Comparison of ENCODE assay signal across 8 mouse cellular contexts in genomic region chr19:7195900-7196728, GRCm38 (mm10). TPM values are rescaled to one million over a fixed set of nuclear protein-coding genes. Genes with fewer than 3 reads are reported as not detected.
DNase-seq lines count a peak whose midpoint lies in the region; ATAC-seq lines count a peak whose summit lies in the region.

No protein-coding gene starts in this region.

- peaks cover 50% of the 10 kb centered on the region for H3K27me3 ChIP-seq in midbrain, embryonic 12.5 days

- no peak overlapping the region for H3K9ac ChIP-seq in midbrain, embryonic 12.5 days (replicated peaks)

- H3K36me3 ChIP-seq in midbrain, embryonic 12.5 days = peaks cover 38% of the 10 kb centered on the region

- DNase-seq in layer of hippocampus, adult 11-12 months (ENCODE audit: low spot score) = peak; percentile 66
- DNase-seq in layer of hippocampus, adult 9-11 months = no peak
- DNase-seq in c-Kit-negative CD71-positive TER-119-positive erythroid progenitor cells, embryonic 14.5 days (ENCODE audit: low read depth, low spot score) = peak; percentile 25
- DNase-seq in heart, postnatal 14 days = peak; percentile 78 to 79
- peak; percentile 58 to 67 for DNase-seq in left cerebral cortex, postnatal 25 days (ENCODE audit: low spot score in 2 of 2)
- DNase-seq in spleen, postnatal 4 days (ENCODE audit: low spot score in 2 of 2) = peak; percentile 55 to 84

- WGBS in midbrain, embryonic 12.5 days = 15% methylated on average over 33 of the region's 33 CpGs

- peaks cover 45% of the 10 kb centered on the region for H3K4me1 ChIP-seq in midbrain, embryonic 12.5 days

- no peak overlapping the region for H3K4me2 ChIP-seq in midbrain, embryonic 12.5 days (replicated peaks)

- 0 out of 2 replicates have a peak, but pooled peaks have one; percentile 58 for ATAC-seq in erythroid progenitor cell, adult 5-6 weeks (replicated peaks; ENCODE audit: low FRiP score, poor library complexity, severe bottlenecking)
- ATAC-seq in midbrain, embryonic 12.5 days (ENCODE audit: low FRiP score, low read depth) = peak; percentile 47; the same call in 1 of the 2 replicates

- H3K9me3 ChIP-seq in midbrain, embryonic 12.5 days = no peaks in the 10 kb centered on the region

- H3K4me3 ChIP-seq in midbrain, embryonic 12.5 days = no peak overlapping the region

- intact Hi-C loops in heart, postnatal 14 days (cut with DNase I) = loop anchor here (1.0 kb wide), 1 partner anchor 128 kb away; no protein-coding TSS in a partner anchor
- intact Hi-C loops in left cerebral cortex, postnatal 25 days (cut with DNase I) = loop anchor here (1.0 kb wide), 1 partner anchor 128 kb away; no protein-coding TSS in a partner anchor

- H3K27ac ChIP-seq in midbrain, embryonic 12.5 days (replicated peaks) = no peak overlapping the region

RNA-seq across cellular contexts. Expression of gene Otub1, which starts 10.0 kb away (rescaled TPM):
- 17.3 and 25.6 TPM in 2 replicates for total RNA-seq in erythroid progenitor cell, adult 5-6 weeks (2015; ENCODE audit: low replicate concordance)
- total RNA-seq in erythroid progenitor cell, adult 5-6 weeks (2017; ENCODE audit: low replicate concordance) = 8.2 and 10.0 TPM in 2 replicates
- 10 to 100 TPM; 77.4 to 79.9 TPM for total RNA-seq in heart, postnatal 14 days (2021)
- total RNA-seq in left cerebral cortex, postnatal 25 days (2021) = 100 to 1,000 TPM; 258 to 270 TPM
- polyA plus RNA-seq in midbrain, embryonic 12.5 days (2016; fragmentation: Nextera tagmentation; extraction: Ambion mirVana) = 230 and 248 TPM in 2 replicates

RNA-seq across cellular contexts. Expression of gene Cox8a, which starts 21.3 kb away (rescaled TPM):
- total RNA-seq in erythroid progenitor cell, adult 5-6 weeks (2015; ENCODE audit: low replicate concordance) = 226 and 267 TPM in 2 replicates
- total RNA-seq in erythroid progenitor cell, adult 5-6 weeks (2017; ENCODE audit: low replicate concordance) = 106 and 241 TPM in 2 replicates
- total RNA-seq in heart, postnatal 14 days (2021) = 100 to 1,000 TPM; 545 to 557 TPM
- 1,000 to 10,000 TPM; 1,203 to 1,264 TPM for total RNA-seq in left cerebral cortex, postnatal 25 days (2021)
- polyA plus RNA-seq in midbrain, embryonic 12.5 days (2016; fragmentation: Nextera tagmentation; extraction: Ambion mirVana) = 763 and 786 TPM in 2 replicates

RNA-seq across cellular contexts. Expression of gene Naa40, which starts 44.9 kb away (rescaled TPM):
- total RNA-seq in erythroid progenitor cell, adult 5-6 weeks (2015; ENCODE audit: low replicate concordance) = 35.6 and 47.2 TPM in 2 replicates
- total RNA-seq in erythroid progenitor cell, adult 5-6 weeks (2017; ENCODE audit: low replicate concordance) = 44.8 and 57.3 TPM in 2 replicates
- total RNA-seq in heart, postnatal 14 days (2021) = 10 to 100 TPM; 19.9 to 20.3 TPM
- total RNA-seq in left cerebral cortex, postnatal 25 days (2021) = 10 to 100 TPM; 31.3 to 36.6 TPM
- polyA plus RNA-seq in midbrain, embryonic 12.5 days (2016; fragmentation: Nextera tagmentation; extraction: Ambion mirVana) = 88.4 and 91.0 TPM in 2 replicates
